Mouse (Mus musculus): ENCODE measurements around the gene Pithd1. TPM values are rescaled to one million over a fixed set of nuclear protein-coding genes. Genes with fewer than 3 reads are reported as not detected.

Gene Pithd1
- 10 to 100 TPM; 27.9 to 29.7 TPM for total RNA-seq (2023)

DNA sequence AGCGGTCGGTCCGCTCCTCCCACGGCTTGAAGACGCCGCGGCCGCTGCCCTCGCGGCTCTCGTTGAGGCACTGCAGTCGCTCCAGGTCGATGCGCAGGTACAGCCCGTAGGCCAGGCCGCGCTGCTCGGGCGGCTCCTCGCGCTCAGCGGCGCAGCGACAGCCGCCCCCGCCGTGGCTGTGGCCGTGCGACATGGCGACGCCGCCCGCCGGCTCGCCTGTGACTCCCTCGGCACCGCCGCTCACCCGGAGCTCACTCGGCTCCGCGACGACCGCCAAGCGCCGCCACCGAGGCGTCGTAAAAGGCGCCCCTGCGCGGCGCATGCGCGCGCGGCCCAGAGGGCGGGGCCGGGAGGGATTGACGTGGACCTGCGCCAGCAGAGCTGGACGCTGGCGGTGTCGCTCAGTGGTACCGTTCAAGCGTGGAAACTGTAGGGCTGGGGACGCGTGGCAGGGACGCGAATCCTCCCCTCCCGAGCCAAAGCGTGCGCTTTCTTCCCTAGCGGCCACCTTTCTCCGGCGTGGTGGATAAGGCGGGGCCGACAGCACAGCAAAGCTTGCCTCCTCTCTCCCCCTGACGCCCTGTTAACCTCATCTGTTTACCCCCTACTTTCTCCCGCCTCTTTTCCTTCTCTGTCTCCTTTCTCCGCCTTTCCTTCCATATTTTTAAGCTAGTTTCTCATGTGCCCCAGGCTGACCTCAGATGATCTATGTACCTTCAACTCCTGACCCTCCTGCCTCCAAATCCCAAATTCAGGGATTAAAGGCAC, at the start of gene Pithd1:
Gene Pithd1, minus strand, starts transcription at position 322 of the 768 bp plus-strand sequence.

DNA sequence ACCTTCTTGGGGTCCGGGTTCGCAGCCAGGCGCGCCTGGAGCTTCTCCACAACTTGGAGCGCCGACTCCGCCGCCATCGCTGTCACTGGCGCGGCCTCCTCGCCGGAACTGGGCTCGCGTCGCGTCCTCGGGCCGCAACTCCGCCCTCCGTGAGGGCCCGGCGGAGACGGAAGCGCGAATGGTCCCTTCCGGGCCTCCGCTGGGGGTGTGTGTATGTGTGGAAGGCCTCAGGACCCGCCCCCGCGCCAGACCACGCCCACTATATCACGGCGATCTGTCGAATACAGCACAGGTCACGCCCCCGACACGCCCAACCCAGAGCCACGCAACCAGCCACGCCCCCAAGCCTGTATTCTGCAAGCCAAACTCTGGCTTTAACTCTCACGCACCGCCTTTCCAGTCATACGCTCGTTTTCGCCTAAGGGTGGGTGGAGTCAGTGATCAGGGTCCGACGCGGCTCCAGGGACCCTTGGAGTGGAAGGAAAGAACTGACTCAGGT, 34.5 kb upstream of the Pithd1 start, which contains the start of gene Eloa:
Gene Eloa, minus strand, starts transcription at position 215 of the 499 bp plus-strand sequence.

DNA sequence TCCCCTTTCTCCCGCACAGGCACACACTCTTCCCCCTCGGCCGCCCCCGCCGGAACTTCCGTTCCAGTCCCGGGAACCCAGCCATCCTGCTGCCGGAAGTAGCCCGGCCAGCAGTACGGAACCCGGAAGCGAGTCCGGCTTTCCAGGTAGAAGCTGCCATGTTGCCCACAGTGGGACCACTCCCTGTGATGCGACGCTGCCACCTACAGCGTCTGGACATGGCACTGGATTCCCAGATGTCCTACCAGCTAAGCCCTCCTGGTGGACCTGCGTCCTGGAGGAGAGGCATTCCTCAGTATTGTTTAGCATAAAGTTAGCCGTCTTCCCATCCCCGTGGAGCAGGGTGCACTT, 14.5 kb downstream of the Pithd1 start, which contains the start of gene Lypla2:
Gene Lypla2, minus strand, starts transcription at position 71 of the 351 bp plus-strand sequence.

DNA sequence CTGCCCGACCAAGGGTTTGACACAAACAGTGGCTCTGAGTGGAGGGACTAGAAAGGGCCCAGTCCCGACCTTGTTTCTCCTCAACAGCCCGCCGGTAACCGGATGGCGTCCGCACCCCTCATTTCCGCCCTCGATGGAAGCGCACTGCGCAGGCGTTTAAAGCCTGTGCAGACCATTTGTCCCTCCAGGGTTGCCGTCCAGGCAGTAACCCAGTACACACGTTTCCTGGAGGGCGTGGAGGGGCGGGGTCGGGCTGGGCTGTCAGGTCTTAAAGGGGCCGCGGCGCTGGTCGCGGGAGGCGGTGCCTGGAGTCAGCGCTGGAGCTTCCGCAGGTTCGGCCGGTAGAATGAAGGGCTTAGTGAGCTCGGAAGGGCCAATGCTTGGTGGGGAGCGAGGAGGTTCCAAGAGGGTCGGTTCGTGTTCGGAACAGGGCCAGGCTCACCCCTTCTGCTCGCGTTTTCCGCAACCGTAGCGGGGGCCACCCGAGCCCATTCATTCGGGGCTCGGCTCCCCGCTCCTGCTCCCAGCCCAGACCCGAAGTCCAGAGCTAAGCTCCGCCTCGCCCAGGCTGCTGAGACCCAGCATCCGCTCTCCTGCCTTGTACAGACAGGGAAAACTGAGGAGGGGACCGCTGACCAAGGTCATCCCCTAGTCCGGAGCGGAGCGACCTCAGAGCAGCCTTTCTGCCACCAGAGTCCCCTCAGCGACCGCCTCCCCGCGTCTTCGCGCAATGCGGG, 23.4 kb downstream of the Pithd1 start, which contains the start of gene Gale:
Gene Gale, plus strand, starts transcription at position 271 of the 737 bp plus-strand sequence.

DNA sequence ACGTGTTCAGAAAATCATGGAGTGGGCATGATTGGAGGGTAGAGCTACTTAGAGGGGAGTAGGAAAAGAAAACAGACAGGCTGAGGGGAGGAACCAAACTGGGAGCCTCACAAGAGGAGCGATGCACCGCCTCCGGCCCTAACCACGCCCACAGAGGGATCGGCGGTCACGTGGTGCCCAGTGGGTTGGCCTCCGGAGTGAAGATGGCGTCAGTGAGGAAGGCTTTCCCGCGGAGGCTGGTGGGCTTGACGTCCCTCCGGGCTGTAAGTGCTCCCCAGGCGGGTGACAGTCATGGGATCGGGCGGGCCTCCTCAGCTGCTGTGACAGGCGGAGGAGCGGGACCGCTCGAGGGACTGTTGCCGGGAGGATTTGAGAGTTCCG, 40.8 kb downstream of the Pithd1 start, which contains the start of gene Hmgcl:
Gene Hmgcl, plus strand, starts transcription at position 171 of the 381 bp plus-strand sequence.

Other genes starting within 250 kb of the Pithd1 start
- gene Myom3, start 227.5 kb downstream of the Pithd1 start, total RNA-seq (2023) = not detected
- 10 to 100 TPM; 52.3 to 66.0 TPM for gene Srsf10, start 131.5 kb downstream of the Pithd1 start, total RNA-seq (2023)
- 10 to 100 TPM; 83.0 to 85.8 TPM for gene Pnrc2, start 113.4 kb downstream of the Pithd1 start, total RNA-seq (2023)
- gene Cnr2, start 91.9 kb downstream of the Pithd1 start, total RNA-seq (2023) = 10 to 100 TPM; 29.9 to 36.6 TPM
- 100 to 1,000 TPM; 110 TPM for gene Fuca1, start 66.5 kb downstream of the Pithd1 start, total RNA-seq (2023)
- 10 to 100 TPM; 55.0 to 61.7 TPM for gene Hmgcl, start 40.8 kb downstream of the Pithd1 start, total RNA-seq (2023)
- 10 to 100 TPM; 12.3 to 14.4 TPM for gene Gale, start 23.5 kb downstream of the Pithd1 start, total RNA-seq (2023)
- gene Lypla2, start 14.6 kb downstream of the Pithd1 start, total RNA-seq (2023) = 10 to 100 TPM; 86.7 to 96.1 TPM
- 10 to 100 TPM; 58.8 to 65.0 TPM for gene Eloa, start 34.5 kb upstream of the Pithd1 start, total RNA-seq (2023)
- gene Rpl11, start 66.2 kb upstream of the Pithd1 start, total RNA-seq (2023) = 100 to 1,000 TPM; 312 to 313 TPM
- gene Id3, start 156.2 kb upstream of the Pithd1 start, total RNA-seq (2023) = 1 to 10 TPM; 2.5 to 2.6 TPM
- 10 to 100 TPM; 92.0 to 98.7 TPM for gene E2f2, start 185.1 kb upstream of the Pithd1 start, total RNA-seq (2023)
- gene Asap3, start 219.1 kb upstream of the Pithd1 start, total RNA-seq (2023) = under 1 TPM in 1 of 2 experiments, not detected in 1; 0.09 TPM